ENCODE assay signal across 9 mouse cellular contexts in the genomic region with DNA sequence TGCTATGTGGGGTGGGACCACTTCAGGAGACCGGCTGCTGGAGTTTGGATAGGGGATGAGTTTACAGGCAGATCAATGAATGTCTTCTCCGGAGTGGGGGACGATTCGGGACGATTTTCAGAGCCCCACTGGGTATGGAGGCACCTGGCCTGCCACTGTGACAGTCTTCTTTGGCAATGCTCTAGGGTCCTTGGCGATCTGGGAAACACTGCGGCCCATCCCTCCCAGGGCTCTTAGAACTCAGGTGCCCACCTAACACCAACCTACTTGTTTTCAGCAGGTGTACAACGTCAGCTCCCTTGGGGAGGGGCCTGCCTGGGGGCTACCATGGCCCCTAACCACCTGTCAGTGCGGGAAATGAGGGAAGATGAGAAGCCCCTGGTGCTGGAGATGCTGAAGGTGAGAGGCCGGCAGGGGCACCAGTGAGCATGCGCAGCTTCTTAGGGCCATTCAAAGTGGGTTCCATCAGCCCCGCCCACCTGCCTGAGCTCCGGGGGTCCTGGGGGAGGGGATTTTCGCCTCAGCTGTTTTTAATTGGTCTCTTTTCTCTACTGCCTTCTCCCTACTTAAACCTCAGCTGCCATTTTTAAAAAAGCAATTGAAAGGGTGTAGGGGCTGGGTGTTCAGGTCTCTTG. TPM values are rescaled to one million over a fixed set of nuclear protein-coding genes. Genes with fewer than 3 reads are reported as not detected.
DNase-seq lines count a peak whose midpoint lies in the region; ATAC-seq lines count a peak whose summit lies in the region.
"Had no signal": no experiment of that assay in that cellular context is flagged by ENCODE, and none has a peak within 500 bp of the region (broad histone marks: within the 10 kb centered on the region; RNA-seq: fewer than 3 reads in every experiment).

No protein-coding gene starts in this region.

- H3K27me3 ChIP-seq in liver, embryonic 13.5 days = peaks cover 65% of the 10 kb centered on the region
- H3K27me3 ChIP-seq: Patski had no signal

- no peak overlapping the region for H3K27ac ChIP-seq in liver, embryonic 13.5 days

- H3K9me3 ChIP-seq in liver, embryonic 13.5 days (replicated peaks) = no peaks in the 10 kb centered on the region

- peak; percentile 21 for DNase-seq in heart, adult 8-10 months (ENCODE audit: low spot score)
- DNase-seq in heart, postnatal 36 days = no peak
- peak; percentile 94 for DNase-seq in cerebellum, postnatal 10 days
- DNase-seq in frontal cortex, postnatal 25 days (ENCODE audit: low spot score in 2 of 2) = peak; percentile 65 to 67
- DNase-seq in kidney, postnatal 25 days = peak; percentile 52 to 59
- no peak for DNase-seq in liver, embryonic 13.5 days
- DNase-seq in right cerebral cortex, postnatal 10 days (ENCODE audit: low spot score in 2 of 2) = peak; percentile 93
- DNase-seq in ovary, postnatal 14 days (ENCODE audit: low spot score) = no peak

- H3K4me3 ChIP-seq in liver, embryonic 13.5 days (replicated peaks) = peak overlapping the region; percentile 18

- peaks cover 31% of the 10 kb centered on the region for H3K36me3 ChIP-seq in liver, embryonic 13.5 days

- no peak for ATAC-seq in liver, embryonic 13.5 days (ENCODE audit: low read depth)
- ATAC-seq: Patski had no signal

- intact Hi-C loops in heart, postnatal 36 days (cut with DNase I) = loop anchor here (10.0 kb wide), 3 partner anchors 268 to 778 kb away; partner anchors contain the start of gene Ppp6r1

- peaks cover 37% of the 10 kb centered on the region for H3K4me1 ChIP-seq in liver, embryonic 13.5 days (replicated peaks)

- peak overlapping the region; percentile 50 for H3K4me2 ChIP-seq in liver, embryonic 13.5 days

- 4% methylated on average over 14 of the region's 14 CpGs for WGBS in liver, embryonic 13.5 days (ENCODE audit: insufficient replicate concordance)

- H3K9ac ChIP-seq in liver, embryonic 13.5 days = no peak overlapping the region

RNA-seq across cellular contexts. Expression of gene Nat14, which starts 1.2 kb away (rescaled TPM):
- 1 to 10 TPM; 4.7 to 6.7 (median 5.3) TPM for total RNA-seq in heart, adult 8-10 months (2022)
- total RNA-seq in heart, postnatal 36 days (2021) = 1 to 10 TPM; 4.3 to 5.1 TPM
- 0.57 and 0.67 TPM in 2 replicates for polyA plus RNA-seq in liver, embryonic 13.5 days (2015; fragmentation: Nextera tagmentation; extraction: Ambion mirVana)

RNA-seq across cellular contexts. Expression of gene Ssc5d, which starts 2.5 kb away (rescaled TPM):
- total RNA-seq in heart, adult 8-10 months (2022) = 1 to 10 TPM; 1.4 to 2.5 (median 1.9) TPM
- 1 to 10 TPM; 3.9 to 4.1 TPM for total RNA-seq in heart, postnatal 36 days (2021)
- polyA plus RNA-seq in liver, embryonic 13.5 days (2015; fragmentation: Nextera tagmentation; extraction: Ambion mirVana) = 0.03 and 0.09 TPM in 2 replicates

RNA-seq across cellular contexts. Expression of gene Zfp628, which starts 8.0 kb away (rescaled TPM):
- 1 to 10 TPM; 6.4 to 8.4 (median 7.5) TPM for total RNA-seq in heart, adult 8-10 months (2022)
- total RNA-seq in heart, postnatal 36 days (2021) = 1 to 10 TPM; 7.2 to 9.2 TPM
- 1.4 and 1.6 TPM in 2 replicates for polyA plus RNA-seq in liver, embryonic 13.5 days (2015; fragmentation: Nextera tagmentation; extraction: Ambion mirVana)

RNA-seq across cellular contexts. Expression of gene Gm36210, which starts 16.7 kb away (rescaled TPM):
- total RNA-seq in heart, adult 8-10 months (2022) = under 1 TPM in 2 of 4 experiments, not detected in 2; 0.22 to 0.43 TPM
- not detected for total RNA-seq in heart, postnatal 36 days (2021)
- 0.07 TPM in 1 of 2 replicates, not detected in the other for polyA plus RNA-seq in liver, embryonic 13.5 days (2015; fragmentation: Nextera tagmentation; extraction: Ambion mirVana)
- polyA plus RNA-seq: Patski had no signal

RNA-seq across cellular contexts. Expression of gene Sbk2, which starts 41.2 kb away (rescaled TPM):
- total RNA-seq in heart, adult 8-10 months (2022) = 10 to 100 TPM; 27.3 to 40.6 (median 33.1) TPM
- total RNA-seq in heart, postnatal 36 days (2021) = 10 to 100 TPM; 26.5 to 34.0 TPM
- not detected in 2 replicates for polyA plus RNA-seq in liver, embryonic 13.5 days (2015; fragmentation: Nextera tagmentation; extraction: Ambion mirVana)

Comparison
In these comparisons a context has a peak if more than half of its experiments do, and no peak if none do; other contexts are left out.
1. DNase-seq: peak in heart, adult 8-10 months (single experiment), cerebellum, postnatal 10 days (2 of 2), frontal cortex, postnatal 25 days (2 of 2), kidney, postnatal 25 days (2 of 2) and right cerebral cortex, postnatal 10 days (2 of 2); none in heart, postnatal 36 days (0 of 2), liver, embryonic 13.5 days (single experiment) and ovary, postnatal 14 days (single experiment).